Mouse (Mus musculus) CD8-positive naive resting alpha-beta T cell, adult 2 months (primary cell): ENCODE measurements around the gene Zfp777.
A peak's percentile ranks its signal among the peaks of the same experiment; 100 is the strongest.

Experiments used
- DNase-seq, 2 experiments: peaks; one replicate each; pipeline ENCODE4 v3.0.0; 2022; ENCODE audit warnings: low read depth in 2 of 2, low spot score in 2 of 2

Gene Zfp777

GRCm38 (mm10) chr6:48048426-48049272 is at the start of gene Zfp777:
Gene Zfp777, minus strand, starts transcription at chr6:48048911.
- DNase-seq = peak; percentile 82 to 85

DNA sequence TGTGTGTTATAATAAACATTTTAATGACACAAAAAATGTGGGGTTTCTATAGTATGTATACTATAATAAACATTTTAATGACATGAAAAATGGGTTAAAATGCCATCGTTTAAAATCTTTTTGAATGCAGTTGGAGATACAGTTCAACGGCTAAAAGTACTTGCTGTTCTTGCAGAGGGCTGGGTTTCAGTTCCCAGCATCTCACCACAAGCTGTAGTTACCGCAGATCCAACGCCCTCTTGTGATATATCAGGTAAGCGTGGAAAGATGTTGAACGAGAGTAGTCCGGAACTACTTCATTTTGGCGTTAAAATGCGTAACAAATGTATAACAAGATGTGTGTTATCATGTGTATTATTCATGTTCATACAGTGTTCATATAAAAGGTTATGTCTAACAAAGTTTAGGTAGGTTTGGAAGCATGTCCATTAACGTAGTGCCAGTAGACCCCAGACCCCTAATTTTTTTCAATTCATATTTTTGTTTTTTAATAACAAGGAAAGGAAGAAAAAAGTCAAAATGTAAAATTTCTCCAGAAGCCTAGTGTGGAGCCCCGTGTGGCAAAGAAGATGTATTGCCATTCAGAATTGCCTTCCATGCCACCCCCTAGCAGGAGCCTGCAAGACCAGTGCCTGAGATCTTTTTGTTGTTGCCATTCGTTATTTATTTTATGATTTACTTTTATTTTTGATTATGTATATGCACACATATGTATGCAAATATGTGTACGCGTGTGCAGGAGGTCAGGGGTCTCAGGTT is 38.4 kb upstream of the Zfp777 start:
- DNase-seq = peak in 1 of 2 experiments; percentile 11

- DNase-seq = peak; percentile 95 to 97
Measured at GRCm38 (mm10) chr6:48086471-48086878, 37.8 kb upstream of the Zfp777 start, which contains the start of gene Zfp746. Gene Zfp746, minus strand, starts transcription at chr6:48086593.

GRCm38 (mm10) chr6:48085521-48086404 is 37.1 kb upstream of the Zfp777 start:
- DNase-seq = peak; percentile 56 to 61

- DNase-seq = no peak
Measured at GRCm38 (mm10) chr6:48083733-48084191, 35.1 kb upstream of the Zfp777 start.

GRCm38 (mm10) chr6:48081952-48082351 is 33.2 kb upstream of the Zfp777 start:
- DNase-seq = no peak

DNA sequence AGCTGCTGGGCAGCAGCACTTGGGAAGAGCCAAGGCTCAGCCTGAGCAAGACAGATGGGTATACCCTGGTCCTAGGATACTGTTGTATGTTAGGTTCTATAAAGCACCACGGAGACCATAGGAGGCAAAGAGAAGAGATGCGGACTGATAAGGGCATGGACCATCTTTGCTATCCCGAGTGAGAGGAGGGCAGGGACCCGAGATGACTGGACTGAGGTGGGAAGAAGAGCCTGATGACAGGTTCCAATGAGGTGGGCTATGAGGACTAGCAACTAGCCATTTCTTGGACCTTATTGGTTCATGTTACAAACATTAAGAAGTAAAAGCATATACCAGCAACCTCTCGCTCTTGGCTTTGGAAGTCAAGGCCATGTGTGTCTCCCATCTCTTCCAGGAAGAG is 32.3 kb upstream of the Zfp777 start:
- DNase-seq = no peak

GRCm38 (mm10) chr6:48073316-48073715 is 24.6 kb upstream of the Zfp777 start:
- no peak for DNase-seq

- no peak for DNase-seq
Measured at GRCm38 (mm10) chr6:48067492-48067891, 18.8 kb upstream of the Zfp777 start.

DNA sequence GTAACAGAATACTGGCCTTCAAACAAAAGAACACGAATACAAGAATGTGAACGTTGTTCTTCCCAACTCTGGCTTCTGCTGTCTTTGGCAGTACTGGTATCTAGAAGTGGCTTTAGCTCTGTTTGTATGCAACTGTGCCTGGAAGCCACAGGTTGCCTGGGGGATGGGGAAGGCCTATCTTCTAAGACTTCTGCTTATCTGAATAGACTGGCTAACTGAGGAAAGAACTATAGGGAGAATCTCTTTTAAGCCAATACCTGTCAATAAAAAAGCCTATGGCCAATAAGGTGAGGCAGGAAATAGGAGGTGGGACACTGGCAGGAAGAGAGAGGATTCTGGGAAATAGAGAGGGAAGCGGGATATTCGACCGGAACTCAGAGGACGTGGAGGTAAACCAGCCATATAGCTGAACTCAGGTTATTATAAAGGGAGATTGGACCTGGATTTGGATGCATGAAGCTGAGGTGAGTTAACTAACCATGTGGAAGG is 16.9 kb upstream of the Zfp777 start:
- DNase-seq = no peak

- DNase-seq = no peak
Measured at GRCm38 (mm10) chr6:48064451-48064850, 15.7 kb upstream of the Zfp777 start.

DNA sequence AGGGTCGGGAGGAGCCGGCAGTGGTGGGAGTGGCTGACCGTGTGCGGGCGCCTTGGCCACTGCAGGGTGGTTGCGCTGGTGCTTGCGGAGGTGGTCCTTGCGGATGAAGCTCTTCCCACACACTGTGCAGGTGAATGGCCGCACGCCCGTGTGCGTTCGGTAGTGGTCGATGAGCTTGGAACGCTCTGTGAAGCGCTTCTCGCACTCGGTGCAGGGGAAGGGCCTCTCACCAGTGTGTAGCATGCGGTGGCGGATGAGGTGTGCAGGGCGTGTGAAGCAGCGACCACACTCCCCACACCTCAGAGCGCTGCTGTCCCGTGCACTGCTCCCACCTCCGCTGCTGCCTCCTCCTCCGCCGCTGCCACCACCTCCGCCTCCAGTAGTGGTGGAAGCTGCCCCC is 15.2 kb upstream of the Zfp777 start:
- no peak for DNase-seq

GRCm38 (mm10) chr6:48060895-48061294 is 12.2 kb upstream of the Zfp777 start:
- DNase-seq = no peak

DNA sequence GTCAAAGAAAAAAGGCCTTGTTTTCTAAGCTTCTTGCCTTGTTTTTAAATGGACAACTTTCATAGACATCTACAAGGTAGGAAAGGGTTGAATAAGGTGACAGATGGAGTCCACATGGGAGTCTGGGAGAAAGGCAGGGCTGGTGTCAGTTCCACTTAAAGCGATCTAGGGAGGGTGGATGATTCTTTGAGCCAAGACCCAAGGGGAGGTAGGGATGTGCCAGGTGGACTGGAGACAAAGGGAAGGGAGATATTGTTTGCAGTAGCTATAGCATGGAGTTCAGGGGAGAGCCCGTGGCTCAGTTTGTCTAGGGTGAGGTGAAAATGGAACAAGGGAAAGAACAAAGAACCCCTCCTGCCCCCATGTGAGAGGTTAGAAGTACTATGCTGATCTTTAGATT is 11.7 kb upstream of the Zfp777 start:
- DNase-seq = no peak

DNA sequence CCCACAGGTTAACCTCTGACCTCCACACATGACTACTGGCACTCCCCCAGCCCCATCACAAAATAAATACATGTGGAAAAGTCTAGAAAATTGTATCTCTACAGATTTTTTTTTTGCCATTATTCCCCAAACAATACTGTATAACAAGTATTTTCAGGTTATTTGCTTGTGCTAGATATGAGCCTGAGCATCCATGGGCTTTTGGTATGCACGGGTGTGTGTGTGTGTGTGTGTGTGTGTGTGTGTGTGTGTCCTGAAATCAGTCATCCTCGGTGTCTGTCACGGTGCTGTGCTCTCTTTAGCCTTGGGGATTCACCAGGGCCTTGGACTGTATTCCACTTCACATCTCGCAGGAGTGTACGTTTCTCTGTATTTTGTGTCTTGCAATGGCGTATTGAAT is 3.4 kb upstream of the Zfp777 start:
- DNase-seq = no peak

- no peak for DNase-seq
Measured at GRCm38 (mm10) chr6:48051666-48052065, 3.0 kb upstream of the Zfp777 start.

GRCm38 (mm10) chr6:48049273-48050065 is 758 bp upstream of the Zfp777 start:
- DNase-seq = no peak

- peak in 1 of 2 experiments; percentile 16 for DNase-seq
Measured at GRCm38 (mm10) chr6:48047450-48048351, 1.0 kb downstream of the Zfp777 start.

- DNase-seq = peak in 1 of 2 experiments; percentile 13
Measured at GRCm38 (mm10) chr6:48047114-48047449, 1.6 kb downstream of the Zfp777 start.
